Mouse (Mus musculus): ENCODE data around the gene Lipo2.
A peak's percentile ranks its signal among the peaks of the same experiment; 100 is the strongest.
"Not testable (repeated sequence)": the region's sequence is repeated elsewhere in the genome, so short reads cannot be mapped to it uniquely, and the experiment has no call there.

Lipo2 gene

GRCm38 (mm10) chr19:33751259-33751658 lies at the start of gene Lipo2:
Gene Lipo2 (minus strand): TSS chr19:33751359.
- not testable (repeated sequence) for DNase-seq

DNA sequence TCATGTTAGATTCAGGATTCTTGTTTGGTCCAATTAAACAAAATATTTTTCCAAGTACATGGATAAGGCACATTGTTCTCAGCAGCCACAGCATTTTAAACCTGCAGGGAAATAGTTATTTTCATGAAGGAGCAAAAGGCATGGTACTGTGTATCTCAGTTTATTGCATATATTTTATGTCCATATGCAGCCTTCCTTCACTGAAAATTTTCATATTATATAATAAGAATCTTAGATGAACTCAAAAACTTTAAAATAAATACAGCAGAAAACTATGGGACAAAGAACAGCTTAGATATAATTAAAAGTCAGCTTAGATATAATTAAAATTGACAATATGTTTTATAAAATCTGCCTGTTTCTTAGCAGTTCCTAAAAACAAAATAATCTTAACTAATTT lies 36.2 kb upstream of the Lipo2 start, which contains the start of gene Lipo1:
TSS of gene Lipo1 (minus strand) at position 101 of the 400 bp plus-strand sequence.
- DNase-seq, result not testable (repeated sequence)

DNA sequence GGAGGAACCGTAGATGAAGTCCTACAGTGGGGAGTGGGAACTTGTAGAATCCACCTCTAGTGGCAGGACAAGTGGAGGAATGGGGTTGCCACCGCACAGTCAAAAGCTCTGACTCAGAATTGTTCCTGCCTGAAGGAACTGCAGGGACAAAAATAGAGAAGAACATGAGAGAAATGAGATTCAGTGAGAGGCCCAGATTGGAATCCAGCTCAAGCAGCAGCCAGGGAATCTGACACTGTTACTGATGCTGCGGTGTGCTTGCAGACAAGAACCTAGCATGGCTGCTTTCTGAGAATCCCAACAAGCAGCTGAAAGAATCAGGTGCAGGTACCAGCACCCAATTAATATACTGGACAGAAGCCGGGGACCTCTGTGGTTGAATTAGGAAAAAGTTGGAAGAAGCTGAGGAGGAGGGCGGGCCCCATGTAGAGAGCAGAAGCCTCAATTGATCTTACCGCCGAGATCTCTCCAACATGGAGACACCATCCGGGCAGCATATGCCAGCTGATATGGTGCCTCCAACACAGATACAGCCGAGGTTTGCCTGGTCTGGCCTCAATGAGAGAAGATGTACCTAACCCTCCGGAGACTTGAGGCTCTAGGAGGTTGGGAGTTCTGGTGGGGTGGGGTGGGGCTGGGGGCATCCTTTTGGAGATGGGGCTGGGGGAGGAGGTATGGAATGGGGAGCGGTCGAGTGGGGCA lies 35.6 kb upstream of the Lipo2 start:
- DNase-seq, result peak; percentile 45

DNA sequence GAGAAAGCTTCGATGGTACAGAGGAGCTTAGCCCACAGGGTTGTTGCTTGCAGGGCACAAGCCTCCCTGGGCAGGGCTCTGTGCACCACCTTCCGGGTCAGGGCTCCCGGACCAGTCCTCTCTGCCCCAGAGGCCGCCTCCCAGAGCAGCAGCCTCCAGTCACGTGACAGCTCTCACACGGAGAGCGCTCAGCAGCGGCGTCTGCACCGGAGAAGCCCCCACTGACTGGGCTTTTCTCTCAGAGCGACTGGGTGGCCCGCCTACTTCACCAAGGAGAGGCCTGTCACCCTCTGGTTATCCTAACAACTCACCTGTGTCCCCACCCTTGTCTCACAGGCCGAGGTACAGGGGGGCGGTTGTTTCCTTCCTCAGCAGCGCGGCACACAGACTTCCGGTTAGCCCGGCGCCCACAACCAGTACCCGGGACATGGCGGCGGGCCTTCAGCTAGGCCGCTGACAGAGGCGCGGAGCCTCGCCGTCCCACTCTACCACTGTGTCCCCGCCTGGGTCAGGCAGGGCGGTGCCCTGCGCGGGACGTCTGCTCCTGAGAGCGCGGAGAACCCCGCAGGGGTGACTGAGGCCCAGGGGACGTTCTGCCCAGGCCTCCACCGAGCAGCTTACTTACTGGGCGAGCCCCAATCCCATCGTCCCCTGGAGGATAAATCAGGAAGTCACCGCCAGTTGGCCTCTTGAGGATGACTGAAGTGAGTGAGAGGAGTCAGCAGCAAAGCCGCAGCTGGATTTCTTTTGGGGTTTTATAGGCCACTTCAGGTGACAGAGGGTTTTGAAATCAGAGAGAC lies 10.3 kb upstream of the Lipo2 start, which contains the start of gene Lipo3:
TSS of gene Lipo3 (minus strand) at position 665 of the 800 bp plus-strand sequence.
- peak; percentile 14 for DNase-seq
